Mouse (Mus musculus) midbrain, embryonic 11.5 days (tissue): ENCODE data around the gene Ube2e2. TPM values are rescaled to one million over a fixed set of nuclear protein-coding genes. Genes with fewer than 3 reads are reported as not detected.

Experiments used
- ATAC-seq: fragments of 200-750 bp; cut with Nextera tagmentation; 2 replicates; pipeline ENCODE4 v1.8.0; 2017; ENCODE audit warnings: moderate TSS enrichment, moderate library complexity; ENCODE audit not compliant: low FRiP score
- DNase-seq: peaks from one replicate; pipeline ENCODE4 v3.0.0; 2015; ENCODE audit warnings: low spot score; ENCODE audit errors: missing footprints
- H3K27ac ChIP-seq: fragments of 300-500 bp; sonication (generic); 2 replicates; pipeline ENCODE4 v1.5.1; 2014; ENCODE audit warnings: low read depth, low read length
- H3K27me3 ChIP-seq: fragments of 300-500 bp; sonication (generic); 2 replicates; pipeline ENCODE4 v1.6.1; 2014; ENCODE audit warnings: mild to moderate bottlenecking, low read length, moderate library complexity, mixed read lengths; ENCODE audit not compliant: control insufficient read depth, insufficient read depth
- H3K36me3 ChIP-seq: fragments of 300-500 bp; sonication (generic); 2 replicates; pipeline ENCODE4 v1.6.1; 2014; ENCODE audit warnings: mild to moderate bottlenecking, low read length, moderate library complexity, mixed read lengths; ENCODE audit not compliant: control insufficient read depth, insufficient read depth
- H3K4me1 ChIP-seq: fragments of 300-500 bp; sonication (generic); 2 replicates; pipeline ENCODE4 v1.6.1; 2014; ENCODE audit warnings: low read length; ENCODE audit not compliant: control insufficient read depth, insufficient read depth
- H3K4me2 ChIP-seq: fragments of 300-500 bp; sonication (generic); 2 replicates; pipeline ENCODE4 v1.6.1; 2014; ENCODE audit warnings: mild to moderate bottlenecking, moderate library complexity
- H3K4me3 ChIP-seq: fragments of 300-500 bp; sonication (generic); 2 replicates; pipeline ENCODE4 v1.5.1; 2014; ENCODE audit warnings: low read depth, low read length
- H3K9ac ChIP-seq: fragments of 300-500 bp; sonication (generic); 2 replicates; pipeline ENCODE4 v1.6.1; 2014; ENCODE audit warnings: low read length
- H3K9me3 ChIP-seq: fragments of 300-500 bp; sonication (generic); 2 replicates; pipeline ENCODE4 v1.6.1; 2016; ENCODE audit warnings: low read length; ENCODE audit not compliant: control insufficient read depth
- WGBS: fragments of 180-500 bp; shearing (Covaris S2); extraction: QIAGEN DNeasy Blood & Tissue Kit; methylation state at CpG from one replicate; pipeline ENCODE4 v1.1.7; 2014; 5-methylcytosine and 5-hydroxymethylcytosine counted together
- polyA plus RNA-seq: library from polyadenylated mRNA; unstranded; fragments of >200 nt; fragmentation: Nextera tagmentation; extraction: Ambion mirVana; gene quantifications from 2 replicates; pipeline ENCODE4 v1.2.1, GENCODE M21; 2014

Ube2e2 gene
- polyA plus RNA-seq, 1 experiment from 2014 or later = 55.9 TPM

- H3K4me2 ChIP-seq = no peak overlapping the region
- H3K9me3 ChIP-seq = no peaks in the 10 kb centered on the region
- no peak overlapping the region for H3K27ac ChIP-seq
- DNase-seq (no peak), ATAC-seq (no peak)
- H3K9ac ChIP-seq = no peak overlapping the region
- H3K4me1 ChIP-seq = no peaks in the 10 kb centered on the region
- no peaks in the 10 kb centered on the region for H3K27me3 ChIP-seq
- H3K4me3 ChIP-seq = no peak overlapping the region
- no peaks in the 10 kb centered on the region for H3K36me3 ChIP-seq
- WGBS = 75% methylated on average over 2 of the region's 2 CpGs
Measured at GRCm38 (mm10) chr14:18618603-18619002, 275.5 kb downstream of the Ube2e2 start.

DNA sequence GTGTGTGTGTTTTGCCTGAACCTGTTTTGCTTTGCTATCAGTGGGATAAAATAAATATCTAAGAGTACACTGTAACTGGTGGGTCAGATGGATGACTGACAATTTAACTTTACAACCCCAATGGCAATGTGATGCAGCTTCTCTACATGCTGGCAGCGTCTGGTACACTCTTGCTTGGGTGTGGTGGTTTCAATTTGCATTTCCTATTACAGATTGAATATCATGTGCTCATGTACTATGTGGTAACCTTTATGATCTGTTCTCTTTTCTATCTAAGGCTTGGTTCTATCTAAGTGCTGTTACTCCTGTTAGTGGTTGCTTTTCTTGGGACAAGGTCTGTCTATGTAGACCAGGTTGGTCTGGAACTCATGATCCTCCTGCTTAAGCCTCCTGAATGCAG is 292.1 kb downstream of the Ube2e2 start:
- WGBS = 81% methylated on average over 1 of the region's 1 CpGs
- H3K36me3 ChIP-seq = no peaks in the 10 kb centered on the region
- no peak overlapping the region for H3K4me3 ChIP-seq
- H3K9me3 ChIP-seq = no peaks in the 10 kb centered on the region
- DNase-seq = no peak
- no peaks in the 10 kb centered on the region for H3K4me1 ChIP-seq
- no peak overlapping the region for H3K27ac ChIP-seq
- no peak overlapping the region for H3K9ac ChIP-seq
- ATAC-seq = no peak
- no peak overlapping the region for H3K4me2 ChIP-seq
- no peaks in the 10 kb centered on the region for H3K27me3 ChIP-seq

DNA sequence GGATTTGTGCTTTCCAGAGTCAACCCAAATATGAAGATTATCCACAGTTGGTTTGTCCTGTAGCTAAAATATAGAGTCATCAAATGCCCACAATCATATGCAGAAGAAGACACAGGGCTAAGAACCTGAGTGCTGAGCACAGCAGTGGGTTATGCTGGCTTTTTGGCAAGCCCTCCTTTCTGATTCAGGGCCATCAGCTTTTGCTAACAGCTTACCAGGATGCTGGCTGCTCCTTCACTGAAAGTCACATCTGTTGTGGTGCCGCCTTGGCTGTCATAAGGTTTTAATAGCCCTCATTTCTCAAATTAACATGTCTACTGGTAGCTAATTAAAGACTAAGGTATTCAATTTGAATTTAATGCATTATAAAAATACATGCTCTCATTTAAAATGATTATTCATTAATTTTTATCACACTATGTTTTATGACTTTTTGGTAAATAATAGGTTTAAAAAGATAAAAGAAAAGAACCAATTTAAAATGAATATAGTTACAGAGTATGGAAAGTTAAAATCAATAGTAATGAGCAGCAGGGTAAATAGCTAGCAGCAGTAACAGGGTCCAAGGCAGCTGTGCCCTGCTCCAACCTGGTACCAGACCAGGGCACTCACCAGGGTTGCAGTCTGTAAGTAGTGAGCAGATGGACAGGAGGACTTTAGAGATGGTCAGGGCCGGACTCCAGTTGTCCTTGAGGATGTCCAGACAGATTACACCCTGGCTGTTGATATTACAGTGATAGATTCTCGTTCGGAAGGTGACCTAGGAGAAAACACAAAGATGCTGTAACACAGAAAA is 307.6 kb downstream of the Ube2e2 start:
- Histone ChIP-seq H3K9me3 (no peaks in the 10 kb centered on the region), H3K36me3 (no peaks in the 10 kb centered on the region), H3K9ac (no peak overlapping the region), H3K27me3 (no peaks in the 10 kb centered on the region), H3K27ac (no peak overlapping the region), H3K4me3 (no peak overlapping the region), H3K4me1 (no peaks in the 10 kb centered on the region), H3K4me2 (no peak overlapping the region)
- ATAC-seq = no peak
- 78% methylated on average over 4 of the region's 4 CpGs for whole genome bisulfite sequencing
- no peak for DNase-seq

DNA sequence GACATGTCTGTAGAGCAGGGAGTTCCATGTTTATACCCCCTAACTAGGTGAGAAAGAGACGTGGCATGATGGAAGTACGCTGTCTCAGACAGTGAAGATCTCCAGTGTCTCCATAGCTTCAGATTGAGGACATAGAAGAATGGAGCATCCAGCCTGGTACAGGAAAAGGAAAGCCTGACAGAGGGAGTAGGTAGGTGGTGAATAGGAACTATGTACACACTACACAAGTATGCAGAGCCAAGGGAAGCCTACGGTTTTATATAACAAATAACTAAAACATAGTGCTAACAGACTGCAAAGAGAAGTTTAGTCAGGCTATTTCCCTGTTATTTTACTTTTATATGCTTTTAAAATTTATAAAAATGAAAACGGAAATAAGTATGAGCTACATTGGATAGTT is 312.3 kb downstream of the Ube2e2 start:
- Histone ChIP-seq H3K9me3 (no peaks in the 10 kb centered on the region), H3K36me3 (no peaks in the 10 kb centered on the region), H3K9ac (no peak overlapping the region), H3K4me3 (no peak overlapping the region), H3K4me2 (no peak overlapping the region), H3K4me1 (no peaks in the 10 kb centered on the region), H3K27me3 (no peaks in the 10 kb centered on the region), H3K27ac (no peak overlapping the region)
- ATAC-seq (no peak), DNase-seq (no peak)
- 86% methylated on average over 4 of the region's 4 CpGs for WGBS

- H3K9me3 ChIP-seq = no peaks in the 10 kb centered on the region
- WGBS = 85% methylated on average over 2 of the region's 2 CpGs
- H3K4me2 ChIP-seq = no peak overlapping the region
- no peaks in the 10 kb centered on the region for H3K27me3 ChIP-seq
- peaks cover 6% of the 10 kb centered on the region; the same call in 1 of the 2 replicates for H3K4me1 ChIP-seq
- H3K9ac ChIP-seq = no peak overlapping the region
- ATAC-seq (no peak), DNase-seq (no peak)
- no peak overlapping the region for H3K4me3 ChIP-seq
- no peak overlapping the region for H3K27ac ChIP-seq
- H3K36me3 ChIP-seq = no peaks in the 10 kb centered on the region
Measured at GRCm38 (mm10) chr14:18574756-18575155, 319.3 kb downstream of the Ube2e2 start.

DNA sequence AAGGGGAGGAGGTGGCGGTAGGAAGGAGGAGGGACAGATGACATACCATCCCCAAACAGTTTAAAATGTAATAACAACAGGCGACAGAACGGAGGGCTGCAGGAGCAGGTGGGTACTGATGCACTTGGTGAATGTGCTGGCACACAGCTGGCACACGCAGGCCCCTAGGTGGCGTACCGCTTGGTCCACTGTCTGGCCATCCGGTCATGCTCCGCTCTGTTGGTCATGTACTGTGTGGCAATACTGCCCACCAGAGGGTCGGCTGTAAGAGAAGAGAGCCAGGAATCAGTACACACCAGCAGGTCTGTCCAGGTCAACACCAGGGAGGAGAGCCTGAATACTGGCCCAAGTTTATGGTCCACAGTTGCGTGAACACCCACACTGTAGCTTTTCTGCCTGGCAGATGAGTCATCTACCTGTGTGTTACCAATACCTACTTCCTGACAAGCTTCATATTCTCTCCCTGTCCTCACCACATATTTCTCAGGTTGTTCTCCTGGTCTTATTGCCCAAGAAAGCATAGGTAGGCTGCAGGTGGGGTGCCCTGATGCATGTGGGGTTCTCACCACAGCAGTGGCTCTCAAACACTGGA is 319.8 kb downstream of the Ube2e2 start:
- DNase-seq (no peak), ATAC-seq (peak; percentile 45; the same call in 1 of the 2 replicates)
- no peak overlapping the region for H3K9ac ChIP-seq
- WGBS = 85% methylated on average over 10 of the region's 10 CpGs
- no peak overlapping the region for H3K4me3 ChIP-seq
- no peaks in the 10 kb centered on the region for H3K36me3 ChIP-seq
- H3K27ac ChIP-seq = no peak overlapping the region
- no peaks in the 10 kb centered on the region for H3K27me3 ChIP-seq
- no peak overlapping the region for H3K4me2 ChIP-seq
- H3K4me1 ChIP-seq = peaks cover 6% of the 10 kb centered on the region; the same call in 1 of the 2 replicates
- no peaks in the 10 kb centered on the region for H3K9me3 ChIP-seq

DNA sequence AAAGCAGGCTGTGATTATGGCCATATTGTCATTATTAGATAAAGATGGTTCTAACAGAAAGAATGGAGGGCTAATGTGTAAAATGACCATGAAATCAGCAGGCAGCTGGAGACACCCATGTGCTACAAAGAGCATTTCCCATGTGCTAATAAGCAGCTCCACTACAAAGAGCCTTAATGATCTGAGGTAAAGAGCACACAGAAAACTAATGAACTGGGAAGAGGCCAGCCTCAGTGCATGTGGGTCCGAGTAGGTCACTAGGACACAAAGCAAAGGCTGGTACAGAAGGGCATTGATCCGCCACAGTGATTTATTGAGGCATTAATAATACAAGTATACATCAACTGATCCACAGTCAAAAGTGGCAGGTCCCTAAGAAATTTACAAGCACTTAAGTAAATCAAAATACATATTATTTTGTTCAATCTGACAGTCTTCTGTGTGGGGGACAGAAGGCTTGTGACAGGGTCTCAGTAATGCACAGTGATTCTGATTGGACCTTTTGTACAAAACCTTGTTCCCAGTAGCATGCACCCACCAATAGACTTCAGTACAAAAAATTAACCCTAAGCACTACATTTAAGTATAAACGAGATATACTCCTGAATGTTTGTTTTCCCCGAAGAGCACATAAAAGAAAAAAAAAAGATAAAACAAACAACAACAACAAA is 320.6 kb downstream of the Ube2e2 start:
- peak; percentile 88 for ATAC-seq
- DNase-seq = no peak
- Histone ChIP-seq H3K4me1 (peaks cover 6% of the 10 kb centered on the region; the same call in 1 of the 2 replicates), H3K9me3 (no peaks in the 10 kb centered on the region), H3K4me3 (no peak overlapping the region), H3K27me3 (no peaks in the 10 kb centered on the region), H3K9ac (no peak overlapping the region), H3K36me3 (no peaks in the 10 kb centered on the region), H3K4me2 (no peak overlapping the region), H3K27ac (no peak overlapping the region; the same call in 1 of the 2 replicates)
- 58% methylated on average over 4 of the region's 4 CpGs for WGBS

DNA sequence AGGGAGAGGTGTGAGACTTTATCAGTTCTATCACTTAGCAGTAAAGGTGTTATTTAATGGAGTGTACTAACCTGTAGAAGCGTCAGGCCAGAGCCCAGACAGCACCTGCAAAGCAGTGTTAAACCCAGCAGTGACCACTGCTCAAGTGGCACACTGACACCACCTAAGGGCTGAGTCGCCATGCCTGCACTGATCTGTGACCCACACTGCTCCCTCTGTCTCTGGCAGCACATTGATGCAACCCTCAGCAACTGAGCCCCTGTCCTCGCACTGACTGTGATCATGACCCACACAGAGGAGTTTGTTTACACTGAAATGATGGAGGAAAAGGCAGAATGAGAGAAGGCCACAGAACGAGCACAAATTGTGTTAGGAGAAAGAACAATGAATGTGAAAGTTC is 321.2 kb downstream of the Ube2e2 start:
- Histone ChIP-seq H3K9me3 (no peaks in the 10 kb centered on the region), H3K9ac (no peak overlapping the region), H3K27me3 (no peaks in the 10 kb centered on the region), H3K4me3 (no peak overlapping the region), H3K27ac (no peak overlapping the region), H3K4me2 (no peak overlapping the region), H3K4me1 (peaks cover 6% of the 10 kb centered on the region; the same call in 1 of the 2 replicates), H3K36me3 (no peaks in the 10 kb centered on the region)
- WGBS = 61% methylated on average over 4 of the region's 4 CpGs
- DNase-seq (no peak), ATAC-seq (peak; percentile 80)

DNA sequence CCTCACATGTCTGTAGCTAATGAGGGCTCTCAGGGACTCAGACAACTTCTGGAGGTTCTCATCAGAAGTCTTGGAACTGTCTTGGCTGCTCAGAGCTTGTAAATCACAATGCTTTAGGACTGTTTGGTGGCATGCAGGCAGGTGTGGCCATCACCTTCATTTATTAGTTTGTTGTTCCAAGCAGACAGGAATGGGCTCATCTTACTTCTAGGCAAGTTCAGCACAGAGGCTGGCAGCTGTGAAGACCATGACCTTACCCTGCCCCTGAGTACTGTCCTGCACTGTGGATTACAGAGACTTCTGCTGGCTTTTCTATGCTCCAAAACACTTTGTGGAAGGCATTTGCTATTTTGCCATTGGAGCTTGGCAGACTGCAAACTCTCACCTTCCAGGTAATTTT is 324.5 kb downstream of the Ube2e2 start:
- no peaks in the 10 kb centered on the region for H3K9me3 ChIP-seq
- no peaks in the 10 kb centered on the region for H3K27me3 ChIP-seq
- no peak for DNase-seq
- H3K4me2 ChIP-seq = no peak overlapping the region
- ATAC-seq = no peak
- no peak overlapping the region for H3K27ac ChIP-seq
- peaks cover 6% of the 10 kb centered on the region; the same call in 1 of the 2 replicates for H3K4me1 ChIP-seq
- no peak overlapping the region for H3K4me3 ChIP-seq
- H3K9ac ChIP-seq = no peak overlapping the region
- no peaks in the 10 kb centered on the region for H3K36me3 ChIP-seq
